Mouse (Mus musculus) stomach, embryonic 16.5 days (tissue): ENCODE data around the gene Crcp. TPM values are rescaled to one million over a fixed set of nuclear protein-coding genes. Genes with fewer than 3 reads are reported as not detected.
"Not testable (repeated sequence)": the region's sequence is repeated elsewhere in the genome, so short reads cannot be mapped to it uniquely, and the experiment has no call there.

ENCODE experiments used
- ATAC-seq: fragments of 200-750 bp; cut with Nextera tagmentation; 2 replicates; pipeline ENCODE4 v1.8.0; 2017; ENCODE audit warnings: moderate number of reproducible peaks, moderate TSS enrichment; ENCODE audit not compliant: insufficient read depth, low FRiP score
- H3K27ac ChIP-seq: fragments of 300-500 bp; sonication (generic); 2 replicates; pipeline ENCODE4 v1.5.1; 2014; ENCODE audit warnings: low read length
- H3K27me3 ChIP-seq: fragments of 300-500 bp; sonication (generic); 2 replicates; pipeline ENCODE4 v1.6.1; 2014; ENCODE audit warnings: low read length, control low read depth, mixed read lengths; ENCODE audit not compliant: control insufficient read depth, insufficient read depth
- H3K36me3 ChIP-seq: fragments of 300-500 bp; sonication (generic); 2 replicates; pipeline ENCODE4 v1.6.1; 2014; ENCODE audit warnings: low read length; ENCODE audit not compliant: control insufficient read depth, insufficient read depth
- H3K4me1 ChIP-seq: fragments of 300-500 bp; sonication (generic); 2 replicates; pipeline ENCODE4 v1.6.1; 2014; ENCODE audit warnings: low read length, control low read depth, mixed read lengths; ENCODE audit not compliant: control insufficient read depth, insufficient read depth
- H3K4me2 ChIP-seq: fragments of 300-500 bp; sonication (generic); 2 replicates; pipeline ENCODE4 v1.6.1; 2014; ENCODE audit warnings: low read depth, low read length, mixed read lengths
- H3K4me3 ChIP-seq: fragments of 300-500 bp; sonication (generic); replicated peaks from 2 replicates; pipeline ENCODE4 v1.5.1; 2014; ENCODE audit warnings: mild to moderate bottlenecking, low read length
- H3K9ac ChIP-seq: fragments of 300-500 bp; sonication (generic); 2 replicates; pipeline ENCODE4 v1.6.1; 2014; ENCODE audit warnings: low read length
- H3K9me3 ChIP-seq: fragments of 300-500 bp; sonication (generic); replicated peaks from 2 replicates; pipeline ENCODE4 v1.6.1; 2016; ENCODE audit warnings: low read length, control low read depth; ENCODE audit not compliant: control insufficient read depth
- WGBS: fragments of 180-500 bp; shearing (Covaris S2); extraction: QIAGEN DNeasy Blood & Tissue Kit; methylation state at CpG from one replicate; pipeline ENCODE4 v1.1.7; 2014; 5-methylcytosine and 5-hydroxymethylcytosine counted together
- polyA plus RNA-seq: library from polyadenylated mRNA; unstranded; fragments of >200 nt; fragmentation: Nextera tagmentation; extraction: Ambion mirVana; gene quantifications from 2 replicates; pipeline ENCODE4 v1.2.1, GENCODE M21; 2015

Gene Crcp
- polyA plus RNA-seq, 1 experiment from 2014 or later = 32.1 TPM

- not testable (repeated sequence) for H3K4me3 ChIP-seq, H3K36me3 ChIP-seq, H3K4me2 ChIP-seq, H3K9ac ChIP-seq, H3K27ac ChIP-seq, ATAC-seq, H3K27me3 ChIP-seq, H3K4me1 ChIP-seq, H3K9me3 ChIP-seq
- 61% methylated on average over 2 of the region's 2 CpGs for WGBS
These were observed 7.2 kb downstream of the Crcp start for GRCm38 (mm10) chr5:130036300-130036699.

- WGBS = 64% methylated on average over 19 of the region's 19 CpGs
- Histone ChIP-seq H3K4me2 (no peak overlapping the region), H3K27ac (no peak overlapping the region), H3K9me3 (no peaks in the 10 kb centered on the region), H3K27me3 (no peaks in the 10 kb centered on the region), H3K4me1 (no peaks in the 10 kb centered on the region), H3K36me3 (peaks cover 6% of the 10 kb centered on the region; the same call in 1 of the 2 replicates), H3K9ac (no peak overlapping the region), H3K4me3 (no peak overlapping the region)
- peak; percentile 70; the same call in 1 of the 2 replicates for ATAC-seq
These were observed 8.8 kb downstream of the Crcp start for GRCm38 (mm10) chr5:130037752-130038455.

GRCm38 (mm10) chr5:130040797-130041196 lies 11.7 kb downstream of the Crcp start:
- ATAC-seq = no peak
- no peaks in the 10 kb centered on the region for H3K9me3 ChIP-seq
- no peak overlapping the region for H3K4me2 ChIP-seq
- no peaks in the 10 kb centered on the region for H3K4me1 ChIP-seq
- H3K9ac ChIP-seq = no peak overlapping the region
- peaks cover 10% of the 10 kb centered on the region; the same call in 1 of the 2 replicates for H3K36me3 ChIP-seq
- no peaks in the 10 kb centered on the region for H3K27me3 ChIP-seq
- no peak overlapping the region for H3K4me3 ChIP-seq
- H3K27ac ChIP-seq = no peak overlapping the region
- WGBS = 88% methylated on average over 4 of the region's 4 CpGs

- Histone ChIP-seq H3K27ac (no peak overlapping the region), H3K9ac (no peak overlapping the region), H3K4me1 (no peaks in the 10 kb centered on the region), H3K4me3 (no peak overlapping the region), H3K4me2 (no peak overlapping the region), H3K27me3 (no peaks in the 10 kb centered on the region), H3K36me3 (peaks cover 10% of the 10 kb centered on the region; the same call in 1 of the 2 replicates), H3K9me3 (no peaks in the 10 kb centered on the region)
- 83% methylated on average over 4 of the region's 4 CpGs for WGBS
- no peak for ATAC-seq
These were observed 12.2 kb downstream of the Crcp start for GRCm38 (mm10) chr5:130041262-130041661.

GRCm38 (mm10) chr5:130043741-130044140 lies 14.7 kb downstream of the Crcp start:
- Histone ChIP-seq H3K9me3 (no peaks in the 10 kb centered on the region), H3K4me3 (no peak overlapping the region), H3K27me3 (no peaks in the 10 kb centered on the region), H3K36me3 (peaks cover 7% of the 10 kb centered on the region; the same call in 1 of the 2 replicates), H3K27ac (no peak overlapping the region), H3K4me1 (no peaks in the 10 kb centered on the region), H3K4me2 (no peak overlapping the region), H3K9ac (no peak overlapping the region)
- no peak for ATAC-seq
- 81% methylated on average over 3 of the region's 3 CpGs for WGBS

GRCm38 (mm10) chr5:130044201-130044695 lies 15.2 kb downstream of the Crcp start:
- H3K36me3 ChIP-seq = peaks cover 7% of the 10 kb centered on the region; the same call in 1 of the 2 replicates
- no peaks in the 10 kb centered on the region for H3K4me1 ChIP-seq
- no peak overlapping the region for H3K4me3 ChIP-seq
- no peaks in the 10 kb centered on the region for H3K27me3 ChIP-seq
- ATAC-seq = no peak
- 63% methylated on average over 7 of the region's 7 CpGs for WGBS
- no peaks in the 10 kb centered on the region for H3K9me3 ChIP-seq
- H3K4me2 ChIP-seq = no peak overlapping the region
- H3K9ac ChIP-seq = no peak overlapping the region
- H3K27ac ChIP-seq = no peak overlapping the region

GRCm38 (mm10) chr5:130046100-130046499 lies 17.0 kb downstream of the Crcp start:
- peaks cover 7% of the 10 kb centered on the region; the same call in 1 of the 2 replicates for H3K36me3 ChIP-seq
- no peak overlapping the region for H3K9ac ChIP-seq
- H3K4me1 ChIP-seq = no peaks in the 10 kb centered on the region
- no peak for ATAC-seq
- WGBS = 80% methylated on average over 7 of the region's 7 CpGs
- no peaks in the 10 kb centered on the region for H3K27me3 ChIP-seq
- H3K4me2 ChIP-seq = no peak overlapping the region
- H3K9me3 ChIP-seq = no peaks in the 10 kb centered on the region
- H3K4me3 ChIP-seq = no peak overlapping the region
- H3K27ac ChIP-seq = no peak overlapping the region

- Histone ChIP-seq H3K27me3 (no peaks in the 10 kb centered on the region), H3K4me3 (no peak overlapping the region), H3K9ac (no peak overlapping the region), H3K27ac (no peak overlapping the region), H3K9me3 (no peaks in the 10 kb centered on the region), H3K4me2 (no peak overlapping the region), H3K36me3 (peaks cover 7% of the 10 kb centered on the region; the same call in 1 of the 2 replicates), H3K4me1 (no peaks in the 10 kb centered on the region)
- WGBS = 90% methylated on average over 10 of the region's 10 CpGs
- no peak for ATAC-seq
These were observed 17.5 kb downstream of the Crcp start for GRCm38 (mm10) chr5:130046589-130046988.

GRCm38 (mm10) chr5:130047013-130047412 lies 17.9 kb downstream of the Crcp start:
- H3K4me1 ChIP-seq = no peaks in the 10 kb centered on the region
- no peaks in the 10 kb centered on the region for H3K9me3 ChIP-seq
- H3K9ac ChIP-seq = no peak overlapping the region
- H3K27ac ChIP-seq = no peak overlapping the region
- no peaks in the 10 kb centered on the region for H3K27me3 ChIP-seq
- no peak overlapping the region for H3K4me3 ChIP-seq
- no peak overlapping the region for H3K4me2 ChIP-seq
- 75% methylated on average over 6 of the region's 6 CpGs for WGBS
- H3K36me3 ChIP-seq = peaks cover 7% of the 10 kb centered on the region; the same call in 1 of the 2 replicates
- ATAC-seq = no peak
